Mouse (Mus musculus) E14TG2a.4 (cell line): ENCODE measurements around the gene Smad3.

ENCODE experiments used
- CTCF ChIP-seq: conservative IDR thresholded peaks from 2 replicates; pipeline ENCODE4 v1.5.1; 2014; ENCODE audit warnings: low read length
- POU5F1 ChIP-seq: IDR thresholded peaks from 2 replicates; pipeline ENCODE4 v1.6.1; 2014; ENCODE audit warnings: low read length, borderline replicate concordance

GRCm38 (mm10) chr9:63651594-63651993 is 106.2 kb downstream of the Smad3 start:
- TF ChIP-seq CTCF (no peak), POU5F1 (no peak)
